In genomic region chr7:45630064-45630907, GRCm38 (mm10) we compare ENCODE assay signal across 13 mouse cellular contexts. TPM values are rescaled to one million over a fixed set of nuclear protein-coding genes. Genes with fewer than 3 reads are reported as not detected.
DNase-seq lines count a peak whose midpoint lies in the region; ATAC-seq and TF ChIP-seq lines count a peak whose summit lies in the region.
"Had no signal": no experiment of that assay in that cellular context is flagged by ENCODE, and none has a peak within 500 bp of the region (broad histone marks: within the 10 kb centered on the region; RNA-seq: fewer than 3 reads in every experiment).

No protein-coding gene starts in this region.

- no peak for DNase-seq in heart, postnatal 4 days
- DNase-seq in neural tube, embryonic 10.5 days (ENCODE audit: extremely low spot score, low spot score) = no peak
- peak; percentile 30 for DNase-seq in lung, embryonic 14.5 days
- no peak for DNase-seq in thymus, postnatal 10 days (ENCODE audit: low spot score in 2 of 2)
- no peak for DNase-seq in right cerebral cortex, postnatal 36 days (ENCODE audit: low spot score in 2 of 2)
- no peak for DNase-seq in left cerebral cortex, adult 18-20 months (ENCODE audit: low spot score in 2 of 2)
- DNase-seq: liver had no signal

- no peak overlapping the region for H3K4me3 ChIP-seq in heart, embryonic 11.5 days (ENCODE audit: low read depth, low read length)
- H3K4me3 ChIP-seq in neural tube, embryonic 13.5 days = no peak overlapping the region
- no peak overlapping the region for H3K4me3 ChIP-seq in lung, embryonic 14.5 days (ENCODE audit: low read depth, low read length)
- H3K4me3 ChIP-seq: megakaryocyte, embryonic 14.5 days had no signal

- H3K27ac ChIP-seq in heart, embryonic 11.5 days (ENCODE audit: low read depth, low read length) = no peak overlapping the region
- H3K27ac ChIP-seq in neural tube, embryonic 13.5 days (replicated peaks) = no peak overlapping the region
- no peak overlapping the region for H3K27ac ChIP-seq in lung, embryonic 14.5 days (ENCODE audit: low read depth)

- no peak for TF ChIP-seq CTCF in lung, embryonic 14.5 days (IDR thresholded peaks at IDR 0.05; ENCODE audit: low read depth)

- H3K9me3 ChIP-seq in heart, embryonic 11.5 days (replicated peaks; ENCODE audit: control insufficient read depth, low read length) = no peaks in the 10 kb centered on the region
- no peaks in the 10 kb centered on the region for H3K9me3 ChIP-seq in neural tube, embryonic 13.5 days
- no peaks in the 10 kb centered on the region for H3K9me3 ChIP-seq in lung, embryonic 14.5 days (ENCODE audit: low read depth, low read length)

- 54% methylated on average over 23 of the region's 23 CpGs for WGBS in heart, embryonic 11.5 days (ENCODE audit: insufficient replicate concordance)
- 72% methylated on average over 23 of the region's 23 CpGs for WGBS in neural tube, embryonic 13.5 days
- 64% methylated on average over 23 of the region's 23 CpGs for WGBS in lung, embryonic 14.5 days

- no peak for ATAC-seq in heart, embryonic 11.5 days (replicated peaks; ENCODE audit: insufficient number of reproducible peaks, low FRiP score, low TSS enrichment)
- peak; percentile 16; the same call in 1 of the 2 replicates for ATAC-seq in neural tube, embryonic 13.5 days (ENCODE audit: low read depth)
- no peak for ATAC-seq in lung, embryonic 14.5 days (ENCODE audit: insufficient read depth)
- ATAC-seq: intestine, postnatal 0 days had no signal

- H3K4me1 ChIP-seq in heart, embryonic 11.5 days (ENCODE audit: control insufficient read depth, insufficient read depth, low read length) = peaks cover 18% of the 10 kb centered on the region
- peaks cover 31% of the 10 kb centered on the region for H3K4me1 ChIP-seq in neural tube, embryonic 13.5 days (replicated peaks)
- H3K4me1 ChIP-seq in lung, embryonic 14.5 days (ENCODE audit: insufficient read depth) = peaks cover 6% of the 10 kb centered on the region; the same call in 1 of the 2 replicates

- H3K27me3 ChIP-seq in heart, embryonic 11.5 days (ENCODE audit: control insufficient read depth, insufficient read depth, low read length) = peaks cover 20% of the 10 kb centered on the region
- peaks cover 36% of the 10 kb centered on the region for H3K27me3 ChIP-seq in neural tube, embryonic 13.5 days
- peaks cover 17% of the 10 kb centered on the region for H3K27me3 ChIP-seq in lung, embryonic 14.5 days (ENCODE audit: insufficient read depth, low read length)

- no peaks in the 10 kb centered on the region for H3K36me3 ChIP-seq in heart, embryonic 11.5 days (ENCODE audit: control insufficient read depth, insufficient read depth, low read length)
- H3K36me3 ChIP-seq in neural tube, embryonic 13.5 days = no peaks in the 10 kb centered on the region
- H3K36me3 ChIP-seq in lung, embryonic 14.5 days (ENCODE audit: insufficient read depth) = no peaks in the 10 kb centered on the region

- no peak overlapping the region for H3K9ac ChIP-seq in heart, embryonic 11.5 days (ENCODE audit: low read depth, low read length)
- H3K9ac ChIP-seq in neural tube, embryonic 13.5 days = no peak overlapping the region
- H3K9ac ChIP-seq in lung, embryonic 14.5 days = no peak overlapping the region

- peak overlapping the region; percentile 1; the same call in 1 of the 2 replicates for H3K4me2 ChIP-seq in heart, embryonic 11.5 days
- H3K4me2 ChIP-seq in neural tube, embryonic 13.5 days = no peak overlapping the region
- 0 out of 2 replicates have a peak overlapping the region, but pooled peaks have one; percentile 5 for H3K4me2 ChIP-seq in lung, embryonic 14.5 days

RNA-seq across cellular contexts. Expression of gene Rasip1, which starts 3.0 kb away (rescaled TPM):
- polyA plus RNA-seq in heart, embryonic 11.5 days (2014; fragmentation: Nextera tagmentation; extraction: Ambion mirVana) = 13.9 and 14.5 TPM in 2 replicates
- total RNA-seq in heart, postnatal 4 days (2021) = 10 to 100 TPM; 50.0 to 50.5 TPM
- polyA plus RNA-seq in neural tube, embryonic 13.5 days (2015; fragmentation: Nextera tagmentation; extraction: Ambion mirVana) = 13.1 TPM in 2 replicates
- polyA plus RNA-seq in lung, embryonic 14.5 days (2014; fragmentation: Nextera tagmentation; extraction: Ambion mirVana) = 29.4 and 35.3 TPM in 2 replicates
- total RNA-seq in left cerebral cortex, adult 18-20 months (2021) = 1 to 10 TPM; 6.4 to 7.9 TPM

RNA-seq across cellular contexts. Expression of gene Izumo1, which starts 8.7 kb away (rescaled TPM):
- 0.34 and 0.35 TPM in 2 replicates for polyA plus RNA-seq in heart, embryonic 11.5 days (2014; fragmentation: Nextera tagmentation; extraction: Ambion mirVana)
- total RNA-seq in heart, postnatal 4 days (2021) = under 1 TPM; 0.56 to 0.60 TPM
- 0.10 TPM in 1 of 2 replicates, not detected in the other for polyA plus RNA-seq in neural tube, embryonic 13.5 days (2015; fragmentation: Nextera tagmentation; extraction: Ambion mirVana)
- polyA plus RNA-seq in lung, embryonic 14.5 days (2014; fragmentation: Nextera tagmentation; extraction: Ambion mirVana) = 0.28 and 0.35 TPM in 2 replicates
- total RNA-seq in left cerebral cortex, adult 18-20 months (2021) = under 1 TPM in 1 of 2 experiments, not detected in 1; 0.21 TPM
- total RNA-seq: layer of hippocampus, postnatal 25 days; neutrophil, adult 5-6 weeks had no signal

RNA-seq across cellular contexts. Expression of gene Mamstr, which starts 9.5 kb away (rescaled TPM):
- polyA plus RNA-seq in heart, embryonic 11.5 days (2014; fragmentation: Nextera tagmentation; extraction: Ambion mirVana) = 3.4 and 4.0 TPM in 2 replicates
- total RNA-seq in heart, postnatal 4 days (2021) = 10 to 100 TPM in 1 of 2 experiments, 1 to 10 TPM in 1; 8.8 to 11.7 TPM
- polyA plus RNA-seq in neural tube, embryonic 13.5 days (2015; fragmentation: Nextera tagmentation; extraction: Ambion mirVana) = 3.1 and 3.4 TPM in 2 replicates
- 8.1 and 9.2 TPM in 2 replicates for polyA plus RNA-seq in lung, embryonic 14.5 days (2014; fragmentation: Nextera tagmentation; extraction: Ambion mirVana)
- 1 to 10 TPM; 2.0 to 2.6 TPM for total RNA-seq in left cerebral cortex, adult 18-20 months (2021)

RNA-seq across cellular contexts. Expression of gene Fut1, which starts 13.2 kb away (rescaled TPM):
- polyA plus RNA-seq in heart, embryonic 11.5 days (2014; fragmentation: Nextera tagmentation; extraction: Ambion mirVana) = not detected in 2 replicates
- not detected for total RNA-seq in heart, postnatal 4 days (2021)
- not detected in 2 replicates for polyA plus RNA-seq in neural tube, embryonic 13.5 days (2015; fragmentation: Nextera tagmentation; extraction: Ambion mirVana)
- 0.13 and 0.58 TPM in 2 replicates for polyA plus RNA-seq in lung, embryonic 14.5 days (2014; fragmentation: Nextera tagmentation; extraction: Ambion mirVana)
- total RNA-seq in left cerebral cortex, adult 18-20 months (2021) = not detected
- total RNA-seq: layer of hippocampus, postnatal 25 days; neutrophil, adult 5-6 weeks had no signal

RNA-seq across cellular contexts. Expression of gene Fgf21, which starts 15.0 kb away (rescaled TPM):
- polyA plus RNA-seq in heart, embryonic 11.5 days (2014; fragmentation: Nextera tagmentation; extraction: Ambion mirVana) = not detected in 2 replicates
- total RNA-seq in heart, postnatal 4 days (2021) = not detected
- polyA plus RNA-seq in neural tube, embryonic 13.5 days (2015; fragmentation: Nextera tagmentation; extraction: Ambion mirVana) = not detected in 2 replicates
- polyA plus RNA-seq in lung, embryonic 14.5 days (2014; fragmentation: Nextera tagmentation; extraction: Ambion mirVana) = not detected in 2 replicates
- total RNA-seq in left cerebral cortex, adult 18-20 months (2021) = not detected
- total RNA-seq: layer of hippocampus, postnatal 25 days; neutrophil, adult 5-6 weeks had no signal
- polyA plus RNA-seq: intestine, postnatal 0 days had no signal
